Mouse (Mus musculus): ENCODE results near the gene Hspd1. TPM values are rescaled to one million over a fixed set of nuclear protein-coding genes. Genes with fewer than 3 reads are reported as not detected.
"Not testable (repeated sequence)": the region's sequence is repeated elsewhere in the genome, so short reads cannot be mapped to it uniquely, and the experiment has no call there.

Hspd1 gene
- total RNA-seq, 2 experiments from 2014 or later: 156 to 249 TPM

GRCm38 (mm10) chr1:55085781-55086366 lies 2.2 kb downstream of the Hspd1 start:
- intact Hi-C loops (cut with DNase I): loop anchor here (2.0 kb wide), 2 partner anchors 33 to 59 kb away; partner anchors contain the start of genes Coq10b and Sf3b1
- H3K4me3 ChIP-seq: peak overlapping the region; percentile 92
- no peak for DNase-seq
- H3K27ac ChIP-seq: peak overlapping the region; percentile 99; the same call in 1 of the 2 replicates
- no peak for TF ChIP-seq CTCF (IDR thresholded peaks at IDR 0.05)

GRCm38 (mm10) chr1:55082106-55082505 lies 5.9 kb downstream of the Hspd1 start:
- TF ChIP-seq CTCF (IDR thresholded peaks at IDR 0.05): peak; percentile 39
- intact Hi-C loops (cut with DNase I): no loop called here

GRCm38 (mm10) chr1:55079677-55080076 lies 8.4 kb downstream of the Hspd1 start:
- DNase-seq: no peak
- Histone ChIP-seq H3K4me3 (peak overlapping the region; percentile 9; the same call in 1 of the 2 replicates), H3K27ac (peak overlapping the region; percentile 68)
- intact Hi-C loops (cut with DNase I): no loop called here
- no peak for TF ChIP-seq CTCF (IDR thresholded peaks at IDR 0.05)

More at GRCm38 (mm10) chr1:55082106-55082505, 5.9 kb downstream of the Hspd1 start:
- no peak overlapping the region for H3K27ac ChIP-seq
- no peak for DNase-seq
- no peak overlapping the region for H3K4me3 ChIP-seq

GRCm38 (mm10) chr1:55076849-55077516 lies 11.1 kb downstream of the Hspd1 start:
- Histone ChIP-seq H3K27ac (no peak overlapping the region), H3K4me3 (no peak overlapping the region)
- intact Hi-C loops (cut with DNase I): no loop called here
- no peak for DNase-seq
- no peak for TF ChIP-seq CTCF (IDR thresholded peaks at IDR 0.05)

- no peak for DNase-seq
- Histone ChIP-seq H3K27ac (no peak overlapping the region; the same call in 1 of the 2 replicates), H3K4me3 (no peak overlapping the region)
- TF ChIP-seq CTCF (IDR thresholded peaks at IDR 0.05): no peak
- intact Hi-C loops (cut with DNase I): no loop called here
These were observed 11.7 kb downstream of the Hspd1 start for GRCm38 (mm10) chr1:55076395-55076743.

GRCm38 (mm10) chr1:55075652-55076394 lies 12.2 kb downstream of the Hspd1 start:
- TF ChIP-seq CTCF (IDR thresholded peaks at IDR 0.05): no peak
- H3K4me3 ChIP-seq: no peak overlapping the region
- intact Hi-C loops (cut with DNase I): no loop called here
- no peak for DNase-seq
- H3K27ac ChIP-seq: peak overlapping the region; percentile 56

GRCm38 (mm10) chr1:55074757-55075156 lies 13.3 kb downstream of the Hspd1 start:
- Histone ChIP-seq H3K27ac (peak overlapping the region; percentile 56), H3K4me3 (no peak overlapping the region)
- no peak for DNase-seq
- no peak for TF ChIP-seq CTCF (IDR thresholded peaks at IDR 0.05)
- intact Hi-C loops (cut with DNase I): no loop called here

GRCm38 (mm10) chr1:55072328-55072727 lies 15.7 kb downstream of the Hspd1 start:
- DNase-seq; intact Hi-C loops (cut with DNase I); H3K27ac ChIP-seq; H3K4me3 ChIP-seq: not testable (repeated sequence)

GRCm38 (mm10) chr1:55061772-55062171 lies 26.3 kb downstream of the Hspd1 start:
- TF ChIP-seq CTCF (IDR thresholded peaks at IDR 0.05): no peak
- H3K4me3 ChIP-seq: no peak overlapping the region

GRCm38 (mm10) chr1:55061099-55061498 lies 26.9 kb downstream of the Hspd1 start:
- Histone ChIP-seq H3K27ac (no peak overlapping the region), H3K4me3 (no peak overlapping the region)
- TF ChIP-seq CTCF (IDR thresholded peaks at IDR 0.05): no peak
- no peak for DNase-seq
- intact Hi-C loops (cut with DNase I): no loop called here

More at GRCm38 (mm10) chr1:55061772-55062171, 26.3 kb downstream of the Hspd1 start:
- H3K27ac ChIP-seq: no peak overlapping the region
- no peak for DNase-seq
- intact Hi-C loops (cut with DNase I): no loop called here

GRCm38 (mm10) chr1:55058383-55058782 lies 29.7 kb downstream of the Hspd1 start:
- H3K27ac ChIP-seq: not testable (repeated sequence)

GRCm38 (mm10) chr1:55055322-55056115 lies 32.5 kb downstream of the Hspd1 start:
- no peak for TF ChIP-seq CTCF (IDR thresholded peaks at IDR 0.05)
- intact Hi-C loops (cut with DNase I): no loop called here
- no peak overlapping the region for H3K4me3 ChIP-seq
- H3K27ac ChIP-seq: peak overlapping the region; percentile 100
- no peak for DNase-seq

More at GRCm38 (mm10) chr1:55058383-55058782, 29.7 kb downstream of the Hspd1 start:
- DNase-seq; intact Hi-C loops (cut with DNase I); H3K4me3 ChIP-seq: not testable (repeated sequence)
